Mouse (Mus musculus) B cell, adult 2 months (primary cell): ENCODE results near the gene Vmn1r112.
"Not testable (repeated sequence)": the region's sequence is repeated elsewhere in the genome, so short reads cannot be mapped to it uniquely, and the experiment has no call there.

Experiments used
- DNase-seq, 2 experiments: peaks; one replicate each; pipeline ENCODE4 v3.0.0; 2022

Vmn1r112 gene

GRCm38 (mm10) chr7:20770885-20771284 lies at the start of gene Vmn1r112:
TSS of gene Vmn1r112 (plus strand) at chr7:20771185.
- not testable (repeated sequence) for DNase-seq

- not testable (repeated sequence) for DNase-seq
Measured at GRCm38 (mm10) chr7:20730524-20730923, 40.5 kb upstream of the Vmn1r112 start, which contains the start of gene Gm10668. TSS of gene Gm10668 (minus strand) at chr7:20730624.

GRCm38 (mm10) chr7:20786985-20787384 lies 16.0 kb downstream of the Vmn1r112 start, which contains the start of gene Vmn1r113:
TSS of gene Vmn1r113 (plus strand) at chr7:20787285.
- DNase-seq: not testable (repeated sequence)

- not testable (repeated sequence) for DNase-seq
Measured at GRCm38 (mm10) chr7:20812086-20812485, 41.1 kb downstream of the Vmn1r112 start, which contains the start of gene Vmn1r114. TSS of gene Vmn1r114 (minus strand) at chr7:20812186.
